Comparison of ENCODE assay signal across 28 mouse cellular contexts in the genomic region with DNA sequence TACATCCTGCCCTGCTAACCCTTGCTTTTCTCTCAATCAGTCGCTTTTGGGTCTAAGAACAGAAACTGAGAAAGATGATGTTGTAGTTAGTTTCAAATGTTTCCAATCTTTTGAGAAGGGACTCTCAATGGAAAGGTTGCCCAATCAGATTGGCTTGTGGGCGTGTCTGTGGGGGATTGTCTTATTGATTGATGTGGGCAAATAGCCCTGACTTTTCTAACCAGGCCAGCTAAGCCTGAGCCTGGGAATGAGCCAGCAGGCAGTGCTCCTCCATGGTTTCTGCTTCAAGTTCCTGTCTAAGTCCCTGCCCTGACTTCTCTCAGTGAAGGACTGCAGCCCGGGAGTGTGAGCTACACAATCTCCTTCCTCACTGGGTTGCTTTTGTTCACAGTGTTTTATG. TPM values are rescaled to one million over a fixed set of nuclear protein-coding genes. Genes with fewer than 3 reads are reported as not detected.
"Had no signal": no experiment of that assay in that cellular context is flagged by ENCODE, and none has a peak within 500 bp of the region (broad histone marks: within the 10 kb centered on the region; RNA-seq: fewer than 3 reads in every experiment).

No protein-coding gene starts in this region.

- H3K9ac ChIP-seq: kidney, embryonic 15.5 days; limb, embryonic 12.5 days; limb, embryonic 15.5 days; liver, embryonic 14.5 days; midbrain, embryonic 12.5 days; neural tube, embryonic 13.5 days; stomach, embryonic 15.5 days had no signal

- DNase-seq: kidney, adult 8-10 months; kidney, postnatal 10 days; kidney, postnatal 4 days; left cerebral cortex, postnatal 4 days; lung, adult 18-20 months; lung, postnatal 14 days; lung, postnatal 4 days; retina, postnatal 1 day; right cerebral cortex, postnatal 25 days; spleen, adult 18-20 months; thymus, postnatal 4 days had no signal

- H3K9me3 ChIP-seq: kidney, embryonic 15.5 days; limb, embryonic 12.5 days; limb, embryonic 15.5 days; midbrain, embryonic 12.5 days; neural tube, embryonic 13.5 days; stomach, embryonic 15.5 days had no signal

- ATAC-seq: midbrain, embryonic 16.5 days had no signal

- H3K4me3 ChIP-seq: kidney, embryonic 15.5 days; limb, embryonic 12.5 days; limb, embryonic 15.5 days; midbrain, embryonic 12.5 days; myocyte; neural tube, embryonic 13.5 days; stomach, embryonic 15.5 days had no signal

- H3K4me2 ChIP-seq: kidney, embryonic 15.5 days; limb, embryonic 12.5 days; limb, embryonic 15.5 days; midbrain, embryonic 12.5 days; neural tube, embryonic 13.5 days; stomach, embryonic 15.5 days had no signal

- H3K36me3 ChIP-seq: kidney, embryonic 15.5 days; limb, embryonic 12.5 days; midbrain, embryonic 12.5 days; neural tube, embryonic 13.5 days; stomach, embryonic 15.5 days had no signal

- H3K27me3 ChIP-seq: kidney, embryonic 15.5 days; limb, embryonic 12.5 days; limb, embryonic 15.5 days; midbrain, embryonic 12.5 days; neural tube, embryonic 13.5 days; stomach, embryonic 15.5 days had no signal

- H3K27ac ChIP-seq: kidney, embryonic 15.5 days; limb, embryonic 12.5 days; limb, embryonic 15.5 days; liver, embryonic 14.5 days; midbrain, embryonic 12.5 days; neural tube, embryonic 13.5 days; stomach, embryonic 15.5 days had no signal

- H3K4me1 ChIP-seq: kidney, embryonic 15.5 days; midbrain, embryonic 12.5 days; neural tube, embryonic 13.5 days had no signal

RNA-seq across cellular contexts. Expression of a gene that starts 42.5 kb away (rescaled TPM):
- total RNA-seq: layer of hippocampus, adult 18-20 months; layer of hippocampus, postnatal 14 days; left cerebral cortex, postnatal 14 days; megakaryocyte progenitor cell, adult 5-6 weeks; megakaryocyte-erythroid progenitor cell, adult 5-6 weeks; monocyte, adult 5-6 weeks; neutrophil, adult 5-6 weeks had no signal
- polyA plus RNA-seq: limb, embryonic 12.5 days; liver, embryonic 14.5 days; lung, embryonic 16.5 days; midbrain, embryonic 12.5 days; midbrain, embryonic 16.5 days; myocyte; neural tube, embryonic 13.5 days had no signal

RNA-seq across cellular contexts. Expression of a gene that starts 53.5 kb away (rescaled TPM):
- total RNA-seq: megakaryocyte-erythroid progenitor cell, adult 5-6 weeks; monocyte, adult 5-6 weeks; neutrophil, adult 5-6 weeks had no signal
